24 mouse cellular contexts compared by ENCODE assay signal in the genomic region with DNA sequence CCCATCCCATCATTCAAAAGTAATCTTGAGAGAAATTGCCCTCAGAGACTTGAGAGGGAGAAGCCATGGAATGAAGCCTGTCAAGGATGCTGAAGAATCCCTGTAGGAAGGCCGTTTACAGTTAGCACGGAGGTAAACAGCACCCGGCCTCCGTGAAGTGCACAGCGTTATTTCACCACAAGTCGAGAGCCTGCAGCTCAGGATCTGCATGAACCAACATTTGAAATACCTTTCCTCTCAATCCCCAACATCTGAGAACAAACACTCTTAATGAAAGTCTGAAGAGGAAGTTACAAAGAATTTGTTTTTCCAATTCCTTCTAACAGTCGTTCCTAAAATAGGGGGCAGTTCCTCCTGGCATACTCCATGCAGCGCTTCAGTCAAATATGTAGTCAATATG. TPM values are rescaled to one million over a fixed set of nuclear protein-coding genes. Genes with fewer than 3 reads are reported as not detected.
DNase-seq lines count a peak whose midpoint lies in the region; ATAC-seq and TF ChIP-seq lines count a peak whose summit lies in the region.
"Had no signal": no experiment of that assay in that cellular context is flagged by ENCODE, and none has a peak within 500 bp of the region (broad histone marks: within the 10 kb centered on the region; RNA-seq: fewer than 3 reads in every experiment).

No protein-coding gene starts in this region.

- H3K4me1 ChIP-seq in heart, embryonic 11.5 days (ENCODE audit: control insufficient read depth, insufficient read depth, low read length): no peaks in the 10 kb centered on the region
- peaks cover 10% of the 10 kb centered on the region for H3K4me1 ChIP-seq in lung, embryonic 14.5 days (ENCODE audit: insufficient read depth)
- H3K4me1 ChIP-seq in midbrain, embryonic 16.5 days (ENCODE audit: control insufficient read depth, insufficient read depth, low read length): no peaks in the 10 kb centered on the region
- H3K4me1 ChIP-seq: forebrain, embryonic 13.5 days; hindbrain, embryonic 10.5 days had no signal

- no peak for ATAC-seq in heart, embryonic 11.5 days (replicated peaks; ENCODE audit: insufficient number of reproducible peaks, low FRiP score, low TSS enrichment)
- ATAC-seq in lung, embryonic 14.5 days (ENCODE audit: insufficient read depth): no peak
- ATAC-seq in megakaryocyte progenitor cell, adult 5-6 weeks (replicated peaks; ENCODE audit: poor library complexity): 0 out of 2 replicates have a peak, but pooled peaks have one; percentile 17
- ATAC-seq in midbrain, embryonic 16.5 days: no peak
- no peak for ATAC-seq in monocyte, adult 5-6 weeks (replicated peaks; ENCODE audit: insufficient number of reproducible peaks, low FRiP score, low TSS enrichment, poor library complexity, severe bottlenecking)
- ATAC-seq: CD4-positive, CD25-positive, alpha-beta regulatory T cell, adult 4 months; forebrain, embryonic 13.5 days; forebrain, postnatal 0 days had no signal

- H3K4me2 ChIP-seq in heart, embryonic 11.5 days: no peak overlapping the region
- H3K4me2 ChIP-seq in lung, embryonic 14.5 days: no peak overlapping the region
- no peak overlapping the region for H3K4me2 ChIP-seq in midbrain, embryonic 16.5 days (ENCODE audit: low read length)
- H3K4me2 ChIP-seq: forebrain, embryonic 13.5 days; heart, embryonic 12.5 days; hindbrain, embryonic 14.5 days had no signal

- no peaks in the 10 kb centered on the region for H3K9me3 ChIP-seq in heart, embryonic 11.5 days (replicated peaks; ENCODE audit: control insufficient read depth, low read length)
- H3K9me3 ChIP-seq in lung, embryonic 14.5 days (ENCODE audit: low read depth, low read length): no peaks in the 10 kb centered on the region
- no peaks in the 10 kb centered on the region for H3K9me3 ChIP-seq in midbrain, embryonic 16.5 days (replicated peaks; ENCODE audit: control insufficient read depth, low read length, poor library complexity, severe bottlenecking)
- H3K9me3 ChIP-seq: embryonic facial prominence, embryonic 10.5 days; forebrain, embryonic 13.5 days; hindbrain, embryonic 10.5 days had no signal

- no peak overlapping the region for H3K4me3 ChIP-seq in heart, embryonic 11.5 days (ENCODE audit: low read depth, low read length)
- H3K4me3 ChIP-seq in lung, embryonic 14.5 days (ENCODE audit: low read depth, low read length): no peak overlapping the region
- H3K4me3 ChIP-seq in midbrain, embryonic 16.5 days (ENCODE audit: low read depth, low read length): no peak overlapping the region
- H3K4me3 ChIP-seq: embryonic facial prominence, embryonic 10.5 days; forebrain, embryonic 13.5 days; gastrocnemius, adult 2 months; heart, adult 2 months; heart, embryonic 12.5 days; hindbrain, embryonic 10.5 days had no signal

- DNase-seq in heart, adult 11 months: peak; percentile 30
- DNase-seq in lung, embryonic 14.5 days: no peak
- DNase-seq in lung, postnatal 10 days: peak; percentile 39
- no peak for DNase-seq in adrenal gland, adult (ENCODE audit: inconsistent age in 2 of 2, low spot score in 1 of 2)
- DNase-seq: adrenal gland, postnatal 14 days; B cell, adult 2 months; cerebellum, adult 11-12 months; cerebellum, adult 9-10 months; cerebellum, postnatal 36 days; forebrain, postnatal 0 days; gastrocnemius, adult 2 months; gastrocnemius, postnatal 36 days; heart, adult 2 months had no signal

- H3K36me3 ChIP-seq in heart, embryonic 11.5 days (ENCODE audit: control insufficient read depth, insufficient read depth, low read length): no peaks in the 10 kb centered on the region
- no peaks in the 10 kb centered on the region for H3K36me3 ChIP-seq in lung, embryonic 14.5 days (ENCODE audit: insufficient read depth)
- H3K36me3 ChIP-seq in midbrain, embryonic 16.5 days (ENCODE audit: control insufficient read depth, insufficient read depth, low read length): no peaks in the 10 kb centered on the region
- H3K36me3 ChIP-seq: embryonic facial prominence, embryonic 10.5 days; heart, embryonic 12.5 days; hindbrain, embryonic 10.5 days had no signal

- no peak overlapping the region for H3K27ac ChIP-seq in heart, embryonic 11.5 days (ENCODE audit: low read depth, low read length)
- peak overlapping the region; percentile 4; the same call in 1 of the 2 replicates for H3K27ac ChIP-seq in lung, embryonic 14.5 days (ENCODE audit: low read depth)
- no peak overlapping the region for H3K27ac ChIP-seq in midbrain, embryonic 16.5 days (ENCODE audit: low read length)
- H3K27ac ChIP-seq: embryonic facial prominence, embryonic 10.5 days; forebrain, embryonic 13.5 days; gastrocnemius, adult 2 months; heart, adult 2 months; hindbrain, embryonic 10.5 days; hindbrain, embryonic 14.5 days had no signal

- H3K9ac ChIP-seq in heart, embryonic 11.5 days (ENCODE audit: low read depth, low read length): no peak overlapping the region
- H3K9ac ChIP-seq in lung, embryonic 14.5 days: no peak overlapping the region
- H3K9ac ChIP-seq in midbrain, embryonic 16.5 days (ENCODE audit: low read depth, low read length): no peak overlapping the region
- H3K9ac ChIP-seq: forebrain, embryonic 13.5 days; forebrain, postnatal 0 days; heart, embryonic 12.5 days; hindbrain, embryonic 14.5 days had no signal

- 80% methylated on average over 8 of the region's 8 CpGs for WGBS in heart, embryonic 11.5 days (ENCODE audit: insufficient replicate concordance)
- WGBS in lung, embryonic 14.5 days: 54% methylated on average over 8 of the region's 8 CpGs
- WGBS in midbrain, embryonic 16.5 days: 89% methylated on average over 8 of the region's 8 CpGs

- no peaks in the 10 kb centered on the region for H3K27me3 ChIP-seq in heart, embryonic 11.5 days (ENCODE audit: control insufficient read depth, insufficient read depth, low read length)
- H3K27me3 ChIP-seq in lung, embryonic 14.5 days (ENCODE audit: insufficient read depth, low read length): no peaks in the 10 kb centered on the region
- no peaks in the 10 kb centered on the region for H3K27me3 ChIP-seq in midbrain, embryonic 16.5 days (ENCODE audit: control insufficient read depth, insufficient read depth, low read depth, low read length)
- H3K27me3 ChIP-seq: forebrain, embryonic 13.5 days; heart, embryonic 12.5 days had no signal

- TF ChIP-seq CTCF in lung, embryonic 14.5 days (IDR thresholded peaks at IDR 0.05; ENCODE audit: low read depth): no peak

RNA-seq across cellular contexts. Expression of gene Kcnj15, which starts 33.9 kb away (rescaled TPM):
- 0.53 and 0.73 TPM in 2 replicates for polyA plus RNA-seq in heart, embryonic 11.5 days (2014; fragmentation: Nextera tagmentation; extraction: Ambion mirVana)
- 1.5 and 1.6 TPM in 2 replicates for polyA plus RNA-seq in lung, embryonic 14.5 days (2014; fragmentation: Nextera tagmentation; extraction: Ambion mirVana)
- total RNA-seq in megakaryocyte progenitor cell, adult 5-6 weeks (2015): not detected in 2 replicates
- total RNA-seq in megakaryocyte progenitor cell, adult 5-6 weeks (2017): under 0.01 TPM in 1 of 2 replicates, not detected in the other
- polyA plus RNA-seq in midbrain, embryonic 16.5 days (2015; fragmentation: Nextera tagmentation; extraction: Ambion mirVana): 0.05 and 0.07 TPM in 2 replicates
- total RNA-seq in monocyte, adult 5-6 weeks (2017): not detected in 3 replicates
- total RNA-seq: MEL had no signal

Comparison
In these comparisons a context has a peak if more than half of its experiments do, and no peak if none do; other contexts are left out.
1. DNase-seq: peak in heart, adult 11 months (single experiment) and lung, postnatal 10 days (single experiment); none in lung, embryonic 14.5 days (single experiment) and adrenal gland, adult (0 of 2).